Mouse (Mus musculus) kidney, postnatal 25 days (tissue): Measurements from ENCODE around the gene Fam227a.

ENCODE experiments used
- DNase-seq, 2 experiments: peaks; one replicate each; pipeline ENCODE4 v3.0.0; 2021; ENCODE audit warnings: mixed read lengths in 2 of 2

Fam227a gene

DNA sequence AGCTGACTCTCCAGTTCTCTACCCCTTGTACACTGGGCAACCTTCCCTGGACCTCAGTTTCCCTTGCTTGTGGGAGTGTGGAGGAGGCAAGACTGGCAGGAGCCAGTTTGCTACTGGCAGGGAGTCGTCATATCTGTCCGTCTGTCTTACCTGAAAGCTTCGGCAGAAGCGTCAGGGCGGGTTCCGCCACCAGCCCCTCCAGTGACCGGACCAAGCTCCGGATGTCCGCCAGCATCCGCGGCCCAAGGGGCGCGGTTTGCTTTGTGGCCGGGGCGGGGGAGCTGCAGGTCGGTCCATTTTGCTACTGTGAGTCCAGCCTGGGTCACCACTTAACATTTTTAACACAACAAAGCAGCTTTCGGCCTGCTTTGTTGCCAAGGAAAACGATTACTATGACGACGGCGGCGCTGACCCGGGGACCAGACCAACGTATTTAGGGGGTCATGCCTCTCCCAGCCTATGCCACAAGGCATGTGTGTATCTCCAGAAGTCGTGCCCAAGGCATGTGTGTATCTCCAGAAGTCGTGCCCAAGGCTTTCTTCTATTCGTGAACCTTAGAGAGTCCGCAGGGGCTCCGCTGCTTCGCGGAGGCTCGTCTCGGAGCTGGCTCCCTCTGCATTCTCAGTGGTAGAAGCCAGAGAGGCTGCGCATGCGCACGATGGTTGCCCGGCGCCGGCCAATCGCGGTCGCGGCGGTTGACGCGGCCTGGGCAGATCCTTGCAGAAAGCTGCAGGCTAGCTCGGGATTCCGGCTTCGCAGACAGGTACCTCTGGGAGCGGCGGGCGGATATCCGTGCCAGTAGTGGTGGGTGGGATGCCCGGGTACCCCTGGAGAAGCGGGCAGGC lies at the start of gene Fam227a, which contains the start of gene Cby1:
Fam227a (minus strand) TSS at position 426 of the 845 bp plus-strand sequence.
Cby1 (plus strand) TSS at position 669 of the 845 bp plus-strand sequence.
- DNase-seq, result peak; percentile 96 to 97

DNA sequence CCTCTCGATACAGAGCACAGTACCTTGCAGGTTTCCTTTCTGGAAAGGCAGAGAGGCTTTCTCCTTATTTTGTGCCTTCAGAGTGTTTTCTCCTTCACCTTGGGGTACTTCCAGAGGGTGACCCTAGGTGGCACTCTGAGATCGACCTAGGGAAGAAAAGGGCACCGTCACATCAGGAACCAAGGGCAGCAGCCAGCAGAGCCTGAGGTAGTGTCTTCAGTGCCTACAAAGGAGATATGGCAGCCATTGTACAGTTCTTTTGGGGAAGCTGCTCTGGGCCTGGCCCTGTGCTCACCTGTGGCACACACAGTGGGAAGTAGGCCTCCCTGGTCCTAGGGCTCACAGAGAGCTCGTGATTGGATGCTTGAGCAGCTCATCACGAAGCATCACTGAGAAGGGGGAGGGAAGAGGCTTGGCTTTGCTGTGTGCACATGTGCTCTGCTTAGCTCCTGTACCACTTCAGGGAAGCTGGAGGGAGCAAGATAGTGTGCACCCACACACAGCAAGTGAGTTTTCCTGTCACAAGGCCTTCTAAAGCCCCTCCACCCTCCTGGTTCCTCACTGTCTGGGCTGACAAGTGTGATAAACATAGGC lies 49.6 kb upstream of the Fam227a start:
- no peak for DNase-seq

DNA sequence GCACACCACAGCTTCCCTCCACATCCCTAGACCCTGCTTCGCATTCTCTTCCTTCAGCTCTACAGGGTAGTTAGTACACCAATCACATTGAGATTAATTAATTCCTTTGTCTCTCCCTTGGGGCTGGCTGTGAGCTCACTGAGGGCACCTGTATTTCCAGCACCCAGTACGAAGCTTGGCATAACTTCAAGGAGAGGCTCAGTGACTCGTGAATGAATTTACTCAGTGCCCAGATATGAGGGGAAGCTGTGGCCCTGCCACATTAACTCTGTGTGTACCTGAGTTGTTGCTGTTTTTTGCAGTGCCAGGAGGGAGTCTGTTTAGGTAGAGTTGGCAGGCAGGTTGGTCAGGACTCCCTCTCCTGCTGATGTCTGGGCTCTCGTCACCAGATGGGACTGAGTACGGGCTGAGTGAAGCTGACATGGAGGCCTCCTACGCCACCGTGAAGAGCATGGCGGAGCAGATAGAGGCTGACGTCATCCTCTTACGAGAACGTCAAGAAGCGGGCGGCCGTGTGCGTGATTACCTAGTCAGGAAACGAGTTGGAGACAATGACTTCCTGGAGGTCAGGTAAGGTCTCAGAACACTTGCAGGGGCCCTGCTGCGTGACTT lies 48.0 kb upstream of the Fam227a start:
- DNase-seq, result peak in 1 of 2 experiments; percentile 51

DNA sequence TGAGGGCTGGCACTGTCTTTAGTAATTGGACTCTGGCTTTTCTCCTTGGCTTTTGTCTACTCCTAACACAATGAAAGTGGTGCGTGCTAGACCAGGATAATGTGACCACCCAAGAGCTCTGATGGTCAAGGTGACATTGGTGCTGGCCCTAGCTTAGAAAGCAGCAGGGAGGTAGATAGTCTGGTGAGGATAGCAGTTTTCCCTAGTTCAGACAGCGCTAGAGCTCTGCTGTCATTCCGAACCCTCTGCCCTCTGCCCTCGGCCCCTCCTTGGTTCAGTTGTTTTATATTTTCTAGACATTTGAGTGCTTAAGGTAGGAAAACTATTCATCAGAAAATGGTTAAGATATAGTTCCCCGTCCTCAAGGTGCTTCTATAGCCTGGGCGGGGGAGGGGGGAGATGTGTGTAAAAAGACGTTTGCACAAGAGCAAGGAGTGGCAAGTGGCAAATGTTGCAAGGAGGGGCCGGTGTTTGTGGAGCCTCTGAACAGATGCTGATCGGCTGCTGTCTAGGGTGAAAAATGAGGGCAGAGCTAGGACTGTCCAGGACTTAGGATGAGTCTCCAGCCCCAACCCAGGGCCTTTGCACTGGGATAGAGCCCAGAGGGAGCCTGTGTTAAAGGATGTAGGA lies 38.9 kb upstream of the Fam227a start:
- DNase-seq, result no peak

DNA sequence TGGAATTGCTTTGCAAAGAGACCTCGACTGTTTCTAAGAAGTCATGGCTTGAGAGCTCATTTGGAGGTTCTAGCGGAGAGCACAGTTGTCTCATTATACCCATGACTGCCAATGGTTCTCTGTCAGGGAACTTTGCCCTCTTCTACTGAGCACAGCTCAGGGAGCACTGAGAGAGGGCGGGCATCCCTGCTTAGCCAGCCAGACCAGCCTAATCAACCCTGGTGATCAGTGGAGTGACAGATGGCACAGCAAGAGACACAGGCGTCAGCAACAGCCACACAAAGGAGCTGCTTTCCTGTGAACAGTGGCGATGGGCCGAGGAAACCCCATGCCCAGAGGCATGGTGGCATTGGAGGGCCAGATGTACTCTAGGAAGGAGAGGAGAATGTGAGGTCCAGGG lies 38.3 kb upstream of the Fam227a start:
- peak; percentile 49 to 75 for DNase-seq

DNA sequence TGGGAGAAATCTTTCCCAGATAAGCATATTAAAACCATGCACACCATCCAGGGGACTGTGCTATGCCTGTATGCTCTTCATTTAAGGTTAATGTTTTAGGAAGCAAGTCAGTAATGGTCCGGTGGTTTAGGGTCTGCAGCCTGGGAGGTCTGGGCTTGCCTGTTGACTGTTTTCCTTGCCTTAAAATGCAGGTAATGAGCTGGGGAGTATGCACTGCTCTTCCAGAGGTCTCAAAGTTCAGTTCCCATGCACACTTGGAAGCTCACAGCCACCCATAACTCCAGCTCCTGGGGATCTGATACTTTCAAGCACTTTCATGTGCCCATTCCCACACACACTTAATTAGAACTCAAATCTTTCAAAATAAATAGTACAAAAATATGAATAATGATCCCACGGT lies 37.8 kb upstream of the Fam227a start:
- DNase-seq, result peak in 1 of 2 experiments; percentile 47

DNA sequence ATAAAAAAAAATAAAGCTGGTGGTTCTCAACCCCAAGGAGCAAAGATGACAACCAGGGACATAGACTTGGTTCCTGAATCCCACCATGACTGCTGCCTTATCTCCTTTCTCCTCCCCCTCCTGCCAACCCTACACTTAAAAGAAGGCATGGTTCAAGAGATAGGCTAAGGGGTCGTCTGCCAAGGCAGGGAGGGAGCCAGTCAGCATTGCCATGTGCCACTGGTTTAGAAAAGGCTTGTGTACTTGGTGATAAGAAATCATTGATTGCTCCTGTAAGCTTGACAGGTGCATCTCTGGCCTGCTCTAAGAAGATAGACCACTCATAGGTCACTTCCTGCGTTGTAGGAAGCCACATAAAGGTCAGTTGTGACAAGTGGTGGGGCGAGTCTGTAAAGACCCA lies 36.8 kb upstream of the Fam227a start:
- no peak for DNase-seq

DNA sequence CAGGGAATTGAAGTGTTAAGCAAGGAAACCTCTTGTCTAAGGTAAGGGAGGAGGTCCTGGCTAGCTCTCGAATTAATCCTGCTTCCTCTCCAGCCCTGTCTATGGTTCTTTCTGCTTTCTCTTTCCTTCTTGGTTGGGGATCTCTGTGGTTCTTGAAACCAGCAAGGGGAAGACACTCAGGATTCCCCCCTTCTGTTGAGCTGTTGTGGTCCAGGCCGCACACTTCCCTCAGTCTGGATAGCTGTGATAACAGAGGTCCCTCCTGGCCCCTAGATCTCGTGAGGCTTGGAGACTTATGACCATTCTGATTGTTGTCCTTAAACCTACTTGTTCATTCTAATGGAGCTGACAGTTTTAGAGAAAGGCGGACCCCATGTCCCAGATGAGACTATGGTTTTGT lies 35.8 kb upstream of the Fam227a start:
- DNase-seq, result no peak

DNA sequence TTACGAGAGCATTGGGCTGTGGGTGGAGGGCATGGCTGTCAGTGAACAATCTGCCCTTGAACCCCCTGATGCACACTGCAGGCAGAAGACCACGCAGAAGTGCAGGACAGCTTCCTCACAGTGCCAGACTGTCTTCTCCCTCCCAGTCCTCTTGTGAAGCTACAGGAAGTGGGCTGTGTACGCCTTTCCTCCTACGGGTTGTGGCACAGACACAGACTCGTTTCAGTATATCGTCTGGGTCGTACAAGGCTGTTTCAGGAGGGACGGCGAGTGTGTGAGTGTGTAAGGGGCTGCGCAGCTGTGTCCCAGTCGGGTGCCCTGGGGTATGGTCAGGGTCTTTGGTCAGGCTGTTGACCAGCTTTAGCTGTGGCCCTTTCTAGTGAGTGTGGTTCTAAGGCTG lies 35.0 kb upstream of the Fam227a start:
- no peak for DNase-seq

DNA sequence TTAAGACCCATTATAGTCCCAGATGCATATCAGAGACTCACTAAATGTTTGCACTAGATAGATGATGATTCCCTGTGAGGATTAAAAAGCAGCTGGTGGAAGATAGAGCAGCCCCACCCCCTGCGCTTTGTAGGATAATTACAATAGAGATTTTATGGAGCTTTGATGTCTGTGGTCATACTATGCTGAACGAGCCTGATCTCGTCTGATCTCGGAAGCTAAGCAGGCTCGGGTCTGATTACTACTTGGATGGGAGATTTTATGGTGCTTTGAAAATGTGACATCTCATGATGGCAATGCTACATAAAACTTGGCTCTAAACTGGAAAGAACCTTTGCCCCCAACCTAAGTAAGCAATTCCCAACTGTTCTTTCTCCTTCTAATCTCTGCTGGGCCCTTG lies 33.6 kb upstream of the Fam227a start:
- DNase-seq, result no peak

DNA sequence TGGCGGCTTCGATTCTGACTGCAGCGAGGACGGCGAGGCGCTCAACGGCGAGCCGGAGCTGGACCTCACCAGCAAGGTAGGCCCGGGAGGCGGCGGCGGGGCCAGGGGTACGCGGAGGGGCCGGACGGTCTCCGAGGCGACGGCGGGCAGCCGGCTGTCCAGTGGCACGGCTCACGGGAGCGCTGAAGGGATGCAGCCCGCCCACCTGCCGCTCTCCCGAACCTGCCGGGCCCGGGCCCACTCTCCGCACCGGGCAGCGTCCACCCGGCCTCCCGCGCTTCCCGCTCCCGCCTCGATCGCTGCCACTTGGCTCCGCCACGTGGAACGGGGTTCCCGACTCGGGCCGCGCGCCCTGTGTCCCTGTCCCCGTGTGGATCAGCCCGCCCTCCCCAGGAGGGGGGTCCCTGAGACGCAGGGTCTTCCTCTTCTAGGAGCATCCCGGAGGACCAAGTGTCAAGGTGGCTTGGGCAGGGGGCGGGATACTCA lies 32.3 kb upstream of the Fam227a start:
- DNase-seq, result peak in 1 of 2 experiments; percentile 75

DNA sequence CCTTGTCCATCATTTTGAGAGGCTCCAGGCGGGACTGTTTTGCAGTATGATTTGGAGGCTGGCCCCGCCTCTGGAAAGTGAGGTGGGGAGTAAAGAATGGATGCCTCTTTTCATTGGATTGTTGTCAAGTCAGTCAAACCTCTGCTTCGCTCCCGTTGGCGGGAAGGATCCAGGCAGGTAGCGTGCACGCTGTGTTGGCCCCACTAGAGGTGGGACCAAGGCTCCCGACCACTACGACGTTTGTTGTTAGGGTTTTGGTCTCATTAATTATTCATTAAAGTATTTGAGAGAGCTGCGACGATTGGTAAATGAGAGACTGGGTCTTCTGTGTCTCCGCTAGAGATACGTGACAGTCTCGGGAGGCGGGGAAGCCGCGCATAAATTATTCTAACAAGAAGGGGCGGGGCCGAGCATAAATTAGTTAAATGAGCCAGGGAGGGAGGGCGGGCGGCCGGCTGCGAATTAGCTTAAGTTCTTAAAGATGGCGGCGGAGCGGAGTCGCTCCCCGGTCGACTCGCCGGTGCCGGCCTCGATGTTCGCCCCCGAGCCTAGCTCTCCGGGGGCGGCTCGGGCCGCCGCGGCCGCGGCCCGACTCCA lies 31.8 kb upstream of the Fam227a start, which contains the start of gene Gtpbp1:
Gtpbp1 (plus strand) TSS at position 420 of the 597 bp plus-strand sequence.
- DNase-seq, result peak; percentile 99

DNA sequence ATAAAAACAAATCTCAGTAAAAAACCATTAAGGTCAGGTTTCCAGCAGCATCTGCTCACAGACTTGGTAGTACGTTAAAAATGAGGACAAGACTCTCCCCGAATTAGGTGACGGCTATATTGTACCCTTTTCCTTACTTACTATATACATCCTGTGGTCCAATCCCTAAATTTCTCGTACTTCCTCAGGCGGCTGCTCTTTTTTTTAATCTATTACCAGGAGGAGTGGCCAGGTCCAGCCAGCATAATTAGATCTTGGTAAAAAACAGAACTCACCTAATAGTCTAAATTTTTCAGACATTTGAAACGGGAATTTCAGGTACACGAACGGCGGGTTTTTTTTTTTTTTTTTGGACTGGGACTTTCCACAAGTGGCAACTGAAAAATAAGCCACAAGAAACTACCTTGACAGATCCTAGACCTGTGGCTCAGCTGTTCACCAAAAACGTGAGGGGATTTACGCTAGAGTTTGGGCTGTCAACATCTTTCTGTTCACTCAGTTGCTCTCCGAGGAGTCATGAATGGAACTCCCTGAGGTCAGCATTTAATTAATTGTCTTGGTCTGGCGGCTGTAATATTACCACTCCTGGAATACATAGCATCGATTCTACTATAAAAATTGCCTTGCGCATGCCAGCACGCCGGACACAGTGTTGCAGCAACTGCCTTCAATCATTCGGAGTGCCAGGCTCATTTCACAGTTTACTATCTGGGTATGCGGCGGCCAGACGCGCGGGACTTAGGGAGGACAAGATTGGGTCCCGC lies 31.1 kb upstream of the Fam227a start:
- DNase-seq, result no peak

DNA sequence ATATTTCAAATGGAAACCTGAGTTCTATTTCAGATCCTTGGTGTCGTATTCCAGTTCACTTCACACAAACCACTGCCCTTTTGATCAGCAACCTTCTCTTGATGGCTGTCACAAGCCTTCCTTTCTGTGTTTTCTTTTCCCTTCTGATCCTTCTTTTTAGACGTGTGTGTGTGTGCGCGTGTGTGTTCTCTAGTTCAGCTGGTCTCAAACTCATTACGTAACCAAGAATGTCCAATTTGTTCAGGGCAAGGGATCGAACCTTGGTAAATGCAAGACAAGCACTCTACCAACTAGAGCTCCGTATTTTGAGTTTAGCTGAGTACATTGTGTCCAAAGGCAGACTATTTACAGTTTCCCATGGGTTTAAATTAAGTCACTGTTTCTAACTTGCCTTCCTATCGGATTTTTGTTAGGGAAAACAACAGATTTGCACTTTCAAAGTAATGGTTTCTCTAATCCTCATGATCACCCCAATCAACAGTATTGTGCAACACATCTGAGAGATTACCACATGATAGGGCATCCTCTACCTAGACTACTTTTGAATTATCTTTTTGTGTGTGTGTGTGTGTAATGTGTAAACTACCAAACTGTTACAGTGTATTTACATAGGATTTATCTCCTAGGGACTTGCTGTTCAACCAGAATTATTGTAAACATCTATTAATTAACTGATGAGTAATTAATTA lies 29.7 kb upstream of the Fam227a start:
- DNase-seq, result no peak

DNA sequence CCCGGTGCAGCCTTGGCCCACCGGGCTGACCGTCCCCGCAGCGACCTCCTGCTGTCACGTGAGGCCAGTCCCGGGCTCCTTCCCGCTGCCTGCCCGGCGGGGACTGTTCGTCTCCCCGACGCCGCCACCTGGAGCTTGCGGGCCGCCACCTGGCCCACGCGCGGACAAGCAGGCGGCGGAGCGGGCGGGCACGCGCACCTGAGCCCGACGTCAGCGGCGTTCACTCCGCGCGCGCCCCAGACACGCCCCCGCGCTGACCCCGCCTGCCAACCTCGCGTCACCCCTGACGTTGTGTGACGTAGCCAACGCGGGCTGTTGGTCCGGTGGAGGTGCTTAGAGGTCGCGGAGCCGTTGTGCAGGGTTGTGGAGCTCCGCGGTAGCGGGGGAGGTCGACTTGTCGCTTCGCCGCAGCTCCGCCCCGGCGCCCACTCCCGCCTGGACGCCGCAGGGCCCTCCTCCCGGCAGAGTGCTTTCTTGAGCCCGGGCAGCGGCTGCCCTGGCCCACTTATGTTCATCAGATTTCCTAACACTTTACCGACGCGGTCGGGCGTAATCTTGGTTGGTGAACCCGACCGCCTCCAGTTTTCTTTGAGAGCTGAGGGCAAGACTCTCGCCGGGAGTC lies 29.0 kb upstream of the Fam227a start, which contains the start of gene Josd1:
Josd1 (minus strand) TSS at position 274 of the 622 bp plus-strand sequence.
- DNase-seq, result peak; percentile 96 to 98

DNA sequence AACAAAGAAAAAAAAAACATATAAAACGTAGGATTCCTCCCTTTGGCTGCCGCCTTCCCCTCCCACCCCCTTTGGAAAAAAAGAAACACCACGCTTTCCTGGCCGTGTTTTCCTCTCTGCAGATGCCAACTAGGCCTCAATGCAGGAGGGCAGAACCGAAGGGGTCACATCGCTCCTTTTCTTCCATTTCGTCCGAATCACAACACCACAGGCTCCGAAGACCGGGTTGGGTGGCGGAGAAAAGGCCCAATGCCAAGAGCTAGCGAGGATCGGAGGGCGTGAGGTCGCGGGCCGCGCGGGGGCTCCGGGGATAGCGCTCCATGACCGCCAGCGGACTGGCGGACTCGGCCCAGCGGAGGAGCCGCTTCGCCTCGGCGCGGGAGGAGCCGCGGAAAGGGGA lies 28.4 kb upstream of the Fam227a start:
- DNase-seq, result peak in 1 of 2 experiments; percentile 28

DNA sequence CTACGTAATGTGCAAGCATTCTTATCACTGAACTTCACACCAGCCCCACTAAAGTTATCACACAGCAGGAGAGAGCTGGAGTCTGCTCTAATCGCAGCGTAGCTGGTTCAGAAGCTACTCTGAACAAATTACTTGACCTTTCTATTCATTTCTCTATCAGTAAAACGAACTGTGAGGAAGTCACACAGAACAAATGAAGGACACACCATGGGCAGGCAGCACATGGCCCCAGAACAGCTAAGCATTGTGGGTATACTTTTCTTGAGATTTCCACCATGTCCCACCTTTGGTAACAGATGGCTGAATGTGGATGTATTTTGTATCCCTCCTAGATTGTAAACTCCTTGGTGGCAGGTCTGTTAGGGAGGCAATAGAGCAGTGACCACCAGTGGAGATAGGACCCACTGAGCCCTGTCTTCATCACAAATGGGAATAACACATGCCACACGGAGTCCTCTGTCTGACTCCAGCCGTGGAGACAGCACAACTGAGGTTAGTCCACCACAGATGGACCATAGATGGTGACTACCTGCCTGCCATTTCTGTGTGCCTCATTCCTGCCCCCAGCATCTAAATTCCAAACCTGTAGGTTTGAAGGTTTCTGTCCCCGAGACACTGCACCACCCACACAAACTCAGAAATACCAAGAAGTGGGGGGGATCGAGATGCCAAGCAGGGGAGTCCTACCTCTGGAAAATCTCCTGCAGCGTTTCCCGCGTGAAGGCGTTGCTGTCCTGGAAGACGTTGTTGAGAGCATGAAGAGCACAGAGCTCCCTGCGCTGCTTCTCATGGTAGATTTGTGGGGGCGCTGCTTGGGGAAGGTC lies 27.5 kb upstream of the Fam227a start:
- no peak for DNase-seq

DNA sequence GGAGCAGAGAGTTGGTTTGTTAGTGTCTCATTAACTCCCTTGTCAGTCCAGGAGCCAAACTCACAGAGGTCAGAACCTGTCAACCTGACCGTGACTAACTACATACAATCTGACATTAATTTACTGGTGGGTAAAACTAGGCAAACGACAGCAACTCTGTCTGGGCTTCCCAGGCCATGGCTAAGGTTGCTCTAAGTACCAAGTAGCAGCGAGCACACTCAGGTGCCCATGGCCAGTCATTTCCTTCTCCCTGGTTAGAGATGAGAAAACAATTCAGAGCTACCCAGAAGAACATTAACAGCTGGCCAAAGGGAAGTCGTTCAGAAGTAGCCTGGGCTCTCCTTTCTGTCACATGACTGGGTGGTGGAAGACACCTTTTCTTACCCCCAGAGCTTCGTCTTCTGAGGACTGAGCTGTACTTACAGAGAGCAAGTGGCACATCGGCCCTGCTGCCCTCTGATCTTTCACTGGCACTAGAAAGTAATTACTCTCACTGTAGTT lies 26.4 kb upstream of the Fam227a start:
- DNase-seq, result peak; percentile 43 to 74

DNA sequence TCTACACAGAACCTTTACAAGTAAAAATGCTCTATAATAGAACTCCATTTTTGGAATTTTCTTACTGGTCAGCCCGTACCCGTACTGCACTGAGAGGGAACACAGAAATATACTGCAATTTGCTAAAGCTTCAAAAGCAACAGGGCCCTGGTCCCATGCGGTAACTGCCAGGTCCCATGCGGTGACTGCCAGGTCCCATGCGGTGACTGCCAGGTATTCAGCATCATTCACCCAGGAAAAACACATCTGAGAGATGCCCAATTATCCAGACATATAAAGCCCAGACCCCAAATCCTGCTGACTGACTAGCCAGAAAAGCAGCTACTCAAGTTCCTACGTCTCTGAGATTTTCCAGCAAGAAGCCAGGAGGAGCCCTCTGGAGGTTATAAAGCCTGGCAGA lies 25.9 kb upstream of the Fam227a start:
- DNase-seq, result no peak
